Mouse (Mus musculus): Measurements from ENCODE around the gene Prpf8. TPM values are rescaled to one million over a fixed set of nuclear protein-coding genes. Genes with fewer than 3 reads are reported as not detected.

The Prpf8 gene
- polyA plus RNA-seq, 1 experiment: 35.1 TPM

DNA sequence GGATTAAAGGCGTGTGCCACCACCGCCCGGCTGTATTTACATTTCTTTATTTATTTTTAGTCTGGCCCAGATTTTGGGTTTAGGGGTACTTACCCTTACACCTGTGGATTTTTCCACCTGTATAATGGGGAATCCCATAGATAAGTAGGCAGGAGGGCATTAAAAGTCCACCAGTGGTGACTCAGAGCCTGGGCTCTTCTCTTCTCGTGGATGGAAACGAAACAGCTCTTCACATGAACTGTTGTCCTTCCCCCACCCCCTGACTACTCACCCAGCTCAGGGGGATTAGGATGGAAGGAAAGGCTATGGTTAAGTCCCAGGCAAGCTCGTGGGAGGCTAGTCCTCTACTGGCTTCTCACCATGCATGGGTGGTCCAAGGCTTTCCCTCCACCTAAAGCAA is 22.2 kb upstream of the Prpf8 start:
- Histone ChIP-seq H3K27me3 (replicated peaks) (no peaks in the 10 kb centered on the region), H3K36me3 (replicated peaks; ENCODE audit: low read length) (peaks cover 42% of the 10 kb centered on the region), H3K4me1 (peaks cover 74% of the 10 kb centered on the region), H3K4me3 (replicated peaks) (peak overlapping the region; percentile 59), H3K9me3 (peaks cover 7% of the 10 kb centered on the region; the same call in 1 of the 2 replicates)
- TF ChIP-seq GATA1 (IDR thresholded peaks at IDR 0.05; ENCODE audit: borderline replicate concordance, low read length) (no peak), FLI1 (IDR thresholded peaks at IDR 0.05; ENCODE audit: low read length) (no peak)

DNA sequence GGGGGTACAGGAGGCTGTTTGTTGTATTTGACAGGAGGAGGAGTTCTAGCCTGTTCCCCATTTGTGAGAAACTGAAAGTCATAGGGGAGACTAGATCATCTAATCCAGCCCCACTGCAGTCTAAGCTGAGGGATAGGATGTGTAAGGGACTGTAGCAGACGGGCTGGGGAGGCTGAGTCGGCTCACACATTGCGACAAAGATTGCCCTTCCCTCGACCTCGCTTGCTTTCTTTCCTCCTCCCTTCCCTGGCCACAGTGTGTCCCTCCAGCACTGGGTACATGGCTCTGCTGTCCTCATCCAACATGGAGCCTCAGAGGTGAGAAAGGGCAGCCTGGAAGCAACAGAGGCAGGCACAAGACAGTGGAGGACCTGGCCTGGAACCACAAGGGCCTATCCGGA is 21.6 kb upstream of the Prpf8 start:
- TF ChIP-seq FLI1 (IDR thresholded peaks at IDR 0.05; ENCODE audit: low read length) (no peak), GATA1 (IDR thresholded peaks at IDR 0.05; ENCODE audit: borderline replicate concordance, low read length) (no peak)
- H3K36me3 ChIP-seq (replicated peaks; ENCODE audit: low read length): peaks cover 45% of the 10 kb centered on the region
- peaks cover 70% of the 10 kb centered on the region for H3K4me1 ChIP-seq
- peaks cover 7% of the 10 kb centered on the region; the same call in 1 of the 2 replicates for H3K9me3 ChIP-seq
- peak overlapping the region; percentile 82 for H3K4me3 ChIP-seq (replicated peaks)
- no peaks in the 10 kb centered on the region for H3K27me3 ChIP-seq (replicated peaks)

- no peak for TF ChIP-seq GATA1 (IDR thresholded peaks at IDR 0.05; ENCODE audit: borderline replicate concordance, low read length)
- no peak for TF ChIP-seq FLI1 (IDR thresholded peaks at IDR 0.05; ENCODE audit: low read length)
- no peak overlapping the region for H3K4me3 ChIP-seq (replicated peaks)
- no peaks in the 10 kb centered on the region for H3K27me3 ChIP-seq (replicated peaks)
- H3K36me3 ChIP-seq (replicated peaks; ENCODE audit: low read length): peaks cover 45% of the 10 kb centered on the region
- peaks cover 62% of the 10 kb centered on the region for H3K4me1 ChIP-seq
- H3K9me3 ChIP-seq: peaks cover 7% of the 10 kb centered on the region; the same call in 1 of the 2 replicates
Observed at GRCm38 (mm10) chr11:75466731-75467505, 19.7 kb upstream of the Prpf8 start.

DNA sequence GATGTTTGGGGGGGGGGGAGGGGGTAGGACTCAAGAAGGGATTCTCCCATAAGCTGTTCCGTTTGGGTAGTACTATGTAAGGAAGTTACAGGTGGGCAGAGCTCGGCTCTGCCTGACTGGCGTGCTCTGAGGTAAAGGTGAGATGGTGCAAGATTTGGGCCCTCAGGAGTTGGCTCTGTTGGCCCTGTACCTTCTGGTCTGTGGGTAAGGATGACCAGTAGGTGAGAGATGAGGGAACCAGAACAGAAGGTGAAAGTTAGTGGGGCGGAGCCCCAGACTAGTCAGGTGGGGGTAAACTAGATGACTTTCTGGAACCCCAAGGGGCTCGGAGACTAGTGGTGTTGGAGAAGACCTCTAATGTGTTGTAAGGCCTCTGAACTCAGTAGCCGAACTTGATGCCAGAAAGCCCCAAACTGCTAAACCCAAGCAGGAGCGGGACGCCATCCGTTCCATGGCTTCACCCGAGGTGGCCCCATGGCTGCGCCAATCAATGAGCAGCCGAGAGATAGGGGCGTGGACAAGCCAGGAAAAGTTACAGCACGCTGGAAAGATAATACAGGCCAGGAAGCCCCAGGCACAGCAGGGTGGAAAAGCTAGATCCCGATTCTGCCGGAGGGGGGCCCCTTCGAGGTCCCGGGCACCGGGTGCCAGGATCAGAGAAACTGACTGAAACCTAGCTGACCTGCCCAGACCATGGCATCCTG is 19.0 kb upstream of the Prpf8 start:
- Histone ChIP-seq H3K36me3 (replicated peaks; ENCODE audit: low read length) (peaks cover 45% of the 10 kb centered on the region), H3K9me3 (peaks cover 7% of the 10 kb centered on the region; the same call in 1 of the 2 replicates), H3K27me3 (replicated peaks) (no peaks in the 10 kb centered on the region), H3K4me1 (peaks cover 60% of the 10 kb centered on the region), H3K4me3 (replicated peaks) (peak overlapping the region; percentile 77)
- TF ChIP-seq FLI1 (IDR thresholded peaks at IDR 0.05; ENCODE audit: low read length) (no peak), GATA1 (IDR thresholded peaks at IDR 0.05; ENCODE audit: borderline replicate concordance, low read length) (no peak)

- Histone ChIP-seq H3K9me3 (peaks cover 7% of the 10 kb centered on the region; the same call in 1 of the 2 replicates), H3K36me3 (replicated peaks; ENCODE audit: low read length) (peaks cover 39% of the 10 kb centered on the region), H3K4me3 (replicated peaks) (peak overlapping the region; percentile 77), H3K27me3 (replicated peaks) (no peaks in the 10 kb centered on the region), H3K4me1 (peaks cover 60% of the 10 kb centered on the region)
- TF ChIP-seq GATA1 (IDR thresholded peaks at IDR 0.05; ENCODE audit: borderline replicate concordance, low read length) (no peak), FLI1 (IDR thresholded peaks at IDR 0.05; ENCODE audit: low read length) (no peak)
Observed at GRCm38 (mm10) chr11:75468410-75468809, 18.2 kb upstream of the Prpf8 start.

DNA sequence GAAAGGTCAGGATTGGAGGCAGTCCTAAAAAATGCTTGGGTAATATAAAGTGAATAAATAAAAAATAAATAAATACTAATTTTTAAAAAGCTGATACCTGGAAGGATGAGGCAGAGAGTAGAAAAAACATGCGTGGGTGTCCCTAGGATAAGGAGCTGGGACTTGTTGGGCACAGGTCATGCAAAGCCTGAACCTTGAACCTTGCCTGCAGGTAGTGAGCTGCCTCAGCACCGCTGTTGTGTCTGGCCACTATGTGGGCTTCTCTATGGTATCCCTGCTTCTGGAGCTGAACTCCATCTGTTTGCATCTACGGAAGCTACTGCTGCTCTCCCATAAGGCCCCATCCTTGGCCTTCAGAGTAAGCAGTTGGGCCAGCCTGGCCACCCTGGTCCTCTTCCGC is 17.4 kb upstream of the Prpf8 start:
- peaks cover 55% of the 10 kb centered on the region for H3K4me1 ChIP-seq
- peaks cover 8% of the 10 kb centered on the region; the same call in 1 of the 2 replicates for H3K9me3 ChIP-seq

GRCm38 (mm10) chr11:75470675-75471074 is 15.9 kb upstream of the Prpf8 start:
- Histone ChIP-seq H3K36me3 (replicated peaks; ENCODE audit: low read length) (peaks cover 17% of the 10 kb centered on the region), H3K27me3 (replicated peaks) (no peaks in the 10 kb centered on the region), H3K4me3 (replicated peaks) (no peak overlapping the region), H3K4me1 (peaks cover 41% of the 10 kb centered on the region), H3K9me3 (peaks cover 7% of the 10 kb centered on the region)
- no peak for TF ChIP-seq FLI1 (IDR thresholded peaks at IDR 0.05; ENCODE audit: low read length)
- TF ChIP-seq GATA1 (IDR thresholded peaks at IDR 0.05; ENCODE audit: borderline replicate concordance, low read length): no peak

More for the DNA sequence above, 17.4 kb upstream of the Prpf8 start:
- Histone ChIP-seq H3K36me3 (replicated peaks; ENCODE audit: low read length) (peaks cover 31% of the 10 kb centered on the region), H3K4me3 (replicated peaks) (no peak overlapping the region), H3K27me3 (replicated peaks) (no peaks in the 10 kb centered on the region)
- TF ChIP-seq GATA1 (IDR thresholded peaks at IDR 0.05; ENCODE audit: borderline replicate concordance, low read length) (no peak), FLI1 (IDR thresholded peaks at IDR 0.05; ENCODE audit: low read length) (no peak)

GRCm38 (mm10) chr11:75472469-75473081 is 14.0 kb upstream of the Prpf8 start:
- Histone ChIP-seq H3K9me3 (peaks cover 7% of the 10 kb centered on the region), H3K36me3 (replicated peaks; ENCODE audit: low read length) (peaks cover 3% of the 10 kb centered on the region), H3K4me3 (replicated peaks) (no peak overlapping the region), H3K27me3 (replicated peaks) (no peaks in the 10 kb centered on the region), H3K4me1 (peaks cover 29% of the 10 kb centered on the region)
- no peak for TF ChIP-seq FLI1 (IDR thresholded peaks at IDR 0.05; ENCODE audit: low read length)
- no peak for TF ChIP-seq GATA1 (IDR thresholded peaks at IDR 0.05; ENCODE audit: borderline replicate concordance, low read length)

DNA sequence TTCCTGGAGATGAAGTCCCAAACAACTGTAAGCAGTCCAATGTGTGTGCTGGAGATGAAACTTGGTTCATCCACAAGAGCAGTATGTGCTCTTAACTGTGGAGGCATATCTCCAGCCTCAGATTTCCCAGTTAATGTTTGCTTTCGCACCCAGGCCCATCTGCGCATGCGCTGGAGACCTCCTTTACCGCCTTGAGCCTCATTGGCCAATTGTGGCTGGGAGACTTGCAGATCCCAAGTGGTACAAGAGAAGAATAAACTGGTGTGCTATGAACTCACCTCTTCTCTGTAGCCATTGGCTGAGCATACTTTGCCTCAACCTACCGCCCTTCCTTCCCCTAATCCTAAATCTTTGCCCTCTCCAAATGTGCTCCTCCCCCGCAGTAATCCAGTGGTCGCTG is 13.2 kb upstream of the Prpf8 start:
- Histone ChIP-seq H3K9me3 (peaks cover 7% of the 10 kb centered on the region), H3K4me1 (peaks cover 21% of the 10 kb centered on the region), H3K27me3 (replicated peaks) (no peaks in the 10 kb centered on the region), H3K4me3 (replicated peaks) (no peak overlapping the region), H3K36me3 (replicated peaks; ENCODE audit: low read length) (peaks cover 3% of the 10 kb centered on the region)
- TF ChIP-seq FLI1 (IDR thresholded peaks at IDR 0.05; ENCODE audit: low read length) (no peak), GATA1 (IDR thresholded peaks at IDR 0.05; ENCODE audit: borderline replicate concordance, low read length) (no peak)
